Mouse (Mus musculus): ENCODE measurements at regions not wholly inside any gene's neighbourhood (a gene's known extent, or its start where the extent isn't known, plus 50 kb on each side); places are given as distances from the start of the nearest gene placed in this dataset.

GRCm38 (mm10) chr5:74846674-74847073 is 144.0 kb upstream of the Lnx1 start:
- Histone ChIP-seq H3K36me3 (replicated peaks; ENCODE audit: control insufficient read depth, insufficient read depth, low read depth, low read length) (no peaks in the 10 kb centered on the region), H3K4me2 (ENCODE audit: low read depth, low read length) (no peak overlapping the region), H3K27ac (replicated peaks; ENCODE audit: low read depth, low read length) (no peak overlapping the region), H3K4me1 (ENCODE audit: control insufficient read depth, insufficient read depth, low read length) (no peaks in the 10 kb centered on the region), H3K4me3 (ENCODE audit: low read depth, low read length) (no peak overlapping the region), H3K27me3 (ENCODE audit: control insufficient read depth, insufficient read depth, low read length) (no peaks in the 10 kb centered on the region), H3K9ac (replicated peaks; ENCODE audit: low read length) (no peak overlapping the region), H3K9me3 (replicated peaks; ENCODE audit: control insufficient read depth, low read length) (no peaks in the 10 kb centered on the region)
- ATAC-seq (replicated peaks; ENCODE audit: insufficient number of reproducible peaks, low FRiP score, low TSS enrichment, low read depth) (no peak), DNase-seq (ENCODE audit: low spot score) (no peak)
- WGBS, result 83% methylated on average over 5 of the region's 5 CpGs

- no peak for ATAC-seq (replicated peaks; ENCODE audit: insufficient number of reproducible peaks, low FRiP score, low TSS enrichment, low read depth)
- 88% methylated on average over 2 of the region's 2 CpGs for WGBS
- no peaks in the 10 kb centered on the region for H3K27me3 ChIP-seq (ENCODE audit: control insufficient read depth, insufficient read depth, low read length)
- H3K4me3 ChIP-seq (ENCODE audit: low read depth, low read length), result no peak overlapping the region
- no peak overlapping the region for H3K27ac ChIP-seq (replicated peaks; ENCODE audit: low read depth, low read length)
- no peak for DNase-seq (ENCODE audit: low spot score)
- no peaks in the 10 kb centered on the region for H3K4me1 ChIP-seq (ENCODE audit: control insufficient read depth, insufficient read depth, low read length)
- H3K9ac ChIP-seq (replicated peaks; ENCODE audit: low read length), result no peak overlapping the region
- no peak overlapping the region for H3K4me2 ChIP-seq (ENCODE audit: low read depth, low read length)
- no peaks in the 10 kb centered on the region for H3K9me3 ChIP-seq (replicated peaks; ENCODE audit: control insufficient read depth, low read length)
- no peaks in the 10 kb centered on the region for H3K36me3 ChIP-seq (replicated peaks; ENCODE audit: control insufficient read depth, insufficient read depth, low read depth, low read length)
Measured at GRCm38 (mm10) chr5:74834401-74834800, 131.7 kb upstream of the Lnx1 start.

DNA sequence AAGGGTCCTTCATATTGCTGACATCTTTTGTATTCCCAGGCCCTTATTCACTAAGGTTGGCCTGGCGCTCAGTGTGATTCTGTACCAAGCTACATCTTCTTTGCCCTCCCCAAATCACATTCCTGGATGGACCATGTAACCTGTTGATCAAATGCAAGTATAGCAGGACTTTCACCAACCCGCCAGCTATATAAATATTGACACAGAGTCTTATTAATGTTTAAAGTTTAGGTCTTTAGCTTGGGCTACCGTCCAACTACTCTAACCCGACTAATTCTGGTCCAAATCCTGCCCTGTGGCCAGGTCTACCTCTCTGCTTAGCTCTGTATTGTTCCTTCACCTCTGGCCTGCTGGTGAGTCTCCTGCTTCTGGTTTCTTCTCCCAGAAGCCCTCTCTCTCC is 131.2 kb upstream of the Lnx1 start:
- H3K4me3 ChIP-seq (ENCODE audit: low read depth, low read length), result no peak overlapping the region
- no peak for DNase-seq (ENCODE audit: low spot score)
- no peak overlapping the region for H3K27ac ChIP-seq (replicated peaks; ENCODE audit: low read depth, low read length)
- no peak for ATAC-seq (replicated peaks; ENCODE audit: insufficient number of reproducible peaks, low FRiP score, low TSS enrichment, low read depth)
- 88% methylated on average over 4 of the region's 4 CpGs for WGBS
- no peaks in the 10 kb centered on the region for H3K36me3 ChIP-seq (replicated peaks; ENCODE audit: control insufficient read depth, insufficient read depth, low read depth, low read length)
- H3K4me2 ChIP-seq (ENCODE audit: low read depth, low read length), result no peak overlapping the region
- no peak overlapping the region for H3K9ac ChIP-seq (replicated peaks; ENCODE audit: low read length)
- no peaks in the 10 kb centered on the region for H3K9me3 ChIP-seq (replicated peaks; ENCODE audit: control insufficient read depth, low read length)
- no peaks in the 10 kb centered on the region for H3K4me1 ChIP-seq (ENCODE audit: control insufficient read depth, insufficient read depth, low read length)
- no peaks in the 10 kb centered on the region for H3K27me3 ChIP-seq (ENCODE audit: control insufficient read depth, insufficient read depth, low read length)

DNA sequence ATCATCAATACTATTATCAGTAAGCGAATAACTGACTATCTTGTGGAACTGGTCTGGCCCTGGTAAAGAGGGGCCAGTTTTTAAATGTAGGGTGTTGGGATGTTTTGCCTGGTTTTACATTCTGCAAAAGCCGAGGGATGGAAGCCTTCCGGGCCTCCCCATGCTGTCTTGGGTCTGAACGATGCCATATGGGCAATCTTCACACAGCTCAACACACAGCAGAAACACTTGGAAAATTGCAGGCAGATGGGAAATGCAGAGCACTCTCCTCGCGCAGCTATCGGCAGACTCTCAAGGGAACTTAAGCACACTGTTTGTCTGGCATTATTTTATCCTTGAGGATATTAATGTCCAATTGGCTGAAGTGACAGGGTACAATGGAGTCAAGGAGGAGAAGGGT is 129.3 kb upstream of the Lnx1 start:
- no peaks in the 10 kb centered on the region for H3K27me3 ChIP-seq (ENCODE audit: control insufficient read depth, insufficient read depth, low read length)
- peak; percentile 67 for DNase-seq (ENCODE audit: low spot score)
- WGBS, result 54% methylated on average over 7 of the region's 7 CpGs

DNA sequence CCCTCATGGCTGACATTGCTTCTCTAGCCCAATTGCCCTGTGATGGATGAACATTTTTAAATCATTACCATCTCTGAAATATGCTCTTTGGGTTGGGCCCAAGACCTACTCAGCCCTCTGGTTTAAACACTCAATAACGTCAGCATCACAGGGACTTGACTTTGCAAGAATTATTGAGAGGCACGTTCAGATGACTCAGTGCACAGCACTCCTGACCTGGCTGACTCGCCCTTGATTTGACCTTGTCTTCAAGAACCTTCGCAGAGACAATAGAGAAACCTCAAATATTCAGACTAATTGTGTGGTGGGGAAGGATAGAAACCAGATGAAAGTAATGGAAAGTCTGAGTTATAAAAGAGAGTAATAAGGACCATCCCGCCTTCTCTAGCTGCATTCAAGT is 127.9 kb upstream of the Lnx1 start:
- Histone ChIP-seq H3K4me3 (ENCODE audit: low read depth, low read length) (no peak overlapping the region), H3K9ac (replicated peaks; ENCODE audit: low read length) (no peak overlapping the region), H3K27ac (replicated peaks; ENCODE audit: low read depth, low read length) (no peak overlapping the region), H3K4me2 (ENCODE audit: low read depth, low read length) (no peak overlapping the region), H3K9me3 (replicated peaks; ENCODE audit: control insufficient read depth, low read length) (no peaks in the 10 kb centered on the region), H3K36me3 (replicated peaks; ENCODE audit: control insufficient read depth, insufficient read depth, low read depth, low read length) (no peaks in the 10 kb centered on the region), H3K27me3 (ENCODE audit: control insufficient read depth, insufficient read depth, low read length) (no peaks in the 10 kb centered on the region), H3K4me1 (ENCODE audit: control insufficient read depth, insufficient read depth, low read length) (no peaks in the 10 kb centered on the region)
- ATAC-seq (replicated peaks; ENCODE audit: insufficient number of reproducible peaks, low FRiP score, low TSS enrichment, low read depth) (no peak), DNase-seq (ENCODE audit: low spot score) (no peak)
- WGBS, result 64% methylated on average over 5 of the region's 5 CpGs

More for the DNA sequence above, 129.3 kb upstream of the Lnx1 start:
- Histone ChIP-seq H3K4me2 (ENCODE audit: low read depth, low read length) (no peak overlapping the region), H3K4me1 (ENCODE audit: control insufficient read depth, insufficient read depth, low read length) (no peaks in the 10 kb centered on the region), H3K36me3 (replicated peaks; ENCODE audit: control insufficient read depth, insufficient read depth, low read depth, low read length) (no peaks in the 10 kb centered on the region), H3K4me3 (ENCODE audit: low read depth, low read length) (no peak overlapping the region), H3K9me3 (replicated peaks; ENCODE audit: control insufficient read depth, low read length) (no peaks in the 10 kb centered on the region), H3K27ac (replicated peaks; ENCODE audit: low read depth, low read length) (no peak overlapping the region), H3K9ac (replicated peaks; ENCODE audit: low read length) (no peak overlapping the region)
- ATAC-seq (replicated peaks; ENCODE audit: insufficient number of reproducible peaks, low FRiP score, low TSS enrichment, low read depth), result no peak

GRCm38 (mm10) chr5:74829003-74829402 is 126.3 kb upstream of the Lnx1 start:
- Histone ChIP-seq H3K27ac (replicated peaks; ENCODE audit: low read depth, low read length) (no peak overlapping the region), H3K36me3 (replicated peaks; ENCODE audit: control insufficient read depth, insufficient read depth, low read depth, low read length) (no peaks in the 10 kb centered on the region), H3K4me2 (ENCODE audit: low read depth, low read length) (no peak overlapping the region), H3K4me1 (ENCODE audit: control insufficient read depth, insufficient read depth, low read length) (no peaks in the 10 kb centered on the region), H3K9me3 (replicated peaks; ENCODE audit: control insufficient read depth, low read length) (no peaks in the 10 kb centered on the region), H3K27me3 (ENCODE audit: control insufficient read depth, insufficient read depth, low read length) (no peaks in the 10 kb centered on the region), H3K9ac (replicated peaks; ENCODE audit: low read length) (no peak overlapping the region), H3K4me3 (ENCODE audit: low read depth, low read length) (no peak overlapping the region)
- ATAC-seq (replicated peaks; ENCODE audit: insufficient number of reproducible peaks, low FRiP score, low TSS enrichment, low read depth) (no peak), DNase-seq (ENCODE audit: low spot score) (no peak)
- 80% methylated on average over 9 of the region's 9 CpGs for whole genome bisulfite sequencing

DNA sequence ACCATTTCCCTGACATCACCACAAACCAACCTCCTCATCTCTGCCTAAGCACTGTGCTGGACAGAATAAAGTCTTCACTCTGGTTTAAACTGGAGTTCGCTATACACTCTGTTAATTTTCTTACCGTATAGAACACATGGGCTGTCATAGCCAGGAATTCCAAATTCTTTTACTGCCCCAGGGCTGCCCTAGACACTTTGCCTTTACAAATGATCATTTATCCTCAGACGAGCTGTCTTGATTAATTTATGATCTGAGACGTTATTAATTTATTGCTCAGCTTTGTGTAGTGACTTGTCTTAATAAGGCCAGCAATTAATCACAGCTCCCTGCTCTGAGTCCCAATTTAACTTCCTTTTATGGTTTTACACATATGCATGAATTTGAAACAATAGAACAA is 125.2 kb upstream of the Lnx1 start:
- Histone ChIP-seq H3K4me3 (ENCODE audit: low read depth, low read length) (no peak overlapping the region), H3K9ac (replicated peaks; ENCODE audit: low read length) (no peak overlapping the region), H3K9me3 (replicated peaks; ENCODE audit: control insufficient read depth, low read length) (no peaks in the 10 kb centered on the region), H3K27me3 (ENCODE audit: control insufficient read depth, insufficient read depth, low read length) (no peaks in the 10 kb centered on the region), H3K4me1 (ENCODE audit: control insufficient read depth, insufficient read depth, low read length) (no peaks in the 10 kb centered on the region), H3K4me2 (ENCODE audit: low read depth, low read length) (no peak overlapping the region), H3K36me3 (replicated peaks; ENCODE audit: control insufficient read depth, insufficient read depth, low read depth, low read length) (no peaks in the 10 kb centered on the region), H3K27ac (replicated peaks; ENCODE audit: low read depth, low read length) (no peak overlapping the region)
- 71% methylated on average over 4 of the region's 4 CpGs for WGBS
- DNase-seq (ENCODE audit: low spot score) (no peak), ATAC-seq (replicated peaks; ENCODE audit: insufficient number of reproducible peaks, low FRiP score, low TSS enrichment, low read depth) (no peak)

DNA sequence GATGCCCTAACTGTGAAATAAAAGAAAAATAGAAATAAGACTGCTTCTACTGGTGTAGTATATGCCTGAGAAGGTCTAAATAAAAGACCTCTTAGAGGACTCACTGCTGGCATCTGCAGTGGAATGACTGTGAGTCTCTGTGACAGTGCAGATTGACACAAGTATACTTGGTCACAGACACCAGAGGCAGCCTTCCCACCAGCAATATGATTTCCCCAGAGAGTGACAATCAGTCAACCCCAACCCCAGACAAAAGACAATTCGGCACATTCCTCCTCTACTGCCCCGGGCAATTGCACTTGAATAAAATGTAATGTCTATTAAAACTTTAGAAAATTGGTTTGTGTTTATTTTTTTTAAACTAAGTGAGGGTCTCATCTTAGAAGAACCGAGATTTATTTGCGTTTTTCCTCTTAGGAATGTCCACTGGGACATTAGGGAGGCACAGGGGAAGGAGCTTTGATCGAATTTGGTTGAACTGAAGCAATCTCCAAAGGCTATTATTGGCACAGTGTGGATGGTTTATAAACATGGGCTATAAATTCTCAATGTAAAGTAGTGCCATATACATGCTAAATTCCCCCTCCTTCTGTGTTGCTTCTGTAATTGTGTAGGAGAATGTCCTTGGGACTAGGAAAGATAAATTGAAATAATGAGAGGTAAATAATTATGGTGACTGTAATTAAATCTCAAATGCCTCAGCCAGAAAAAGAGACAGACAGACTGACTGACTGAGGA is 123.0 kb upstream of the Lnx1 start:
- Histone ChIP-seq H3K27me3 (ENCODE audit: control insufficient read depth, insufficient read depth, low read length) (no peaks in the 10 kb centered on the region), H3K4me2 (ENCODE audit: low read depth, low read length) (no peak overlapping the region), H3K9ac (replicated peaks; ENCODE audit: low read length) (no peak overlapping the region), H3K4me1 (ENCODE audit: control insufficient read depth, insufficient read depth, low read length) (no peaks in the 10 kb centered on the region), H3K4me3 (ENCODE audit: low read depth, low read length) (no peak overlapping the region), H3K36me3 (replicated peaks; ENCODE audit: control insufficient read depth, insufficient read depth, low read depth, low read length) (no peaks in the 10 kb centered on the region), H3K27ac (replicated peaks; ENCODE audit: low read depth, low read length) (no peak overlapping the region), H3K9me3 (replicated peaks; ENCODE audit: control insufficient read depth, low read length) (no peaks in the 10 kb centered on the region)
- ATAC-seq (replicated peaks; ENCODE audit: insufficient number of reproducible peaks, low FRiP score, low TSS enrichment, low read depth), result no peak
- DNase-seq (ENCODE audit: low spot score), result peak; percentile 35
- 27% methylated on average over 5 of the region's 5 CpGs for WGBS
